Mouse (Mus musculus): ENCODE results near the gene Olfr1040.

DNA sequence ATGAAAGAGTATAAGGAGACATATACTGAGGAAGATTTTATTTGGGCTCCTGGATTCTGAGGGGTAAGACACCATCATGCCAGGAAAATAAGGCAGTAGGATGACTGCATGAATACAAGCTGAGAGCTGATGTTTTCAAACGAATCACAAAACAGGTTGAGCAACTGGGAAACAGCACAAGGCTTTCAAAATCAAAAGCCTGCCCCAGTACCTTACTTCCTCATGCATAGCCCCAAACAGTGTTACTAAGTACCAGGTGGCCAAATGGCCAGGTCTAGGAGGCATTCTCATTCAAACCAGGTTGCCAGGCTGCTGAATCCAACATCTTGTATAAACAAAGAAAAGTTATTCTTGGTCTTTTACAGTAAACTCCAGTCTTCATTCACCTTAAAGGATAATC, 49.3 kb upstream of the Olfr1040 start:
- TF ChIP-seq CTCF (IDR thresholded peaks at IDR 0.05; ENCODE audit: low read depth, low read length) (no peak), POLR2A (IDR thresholded peaks at IDR 0.05; ENCODE audit: extremely low read depth, insufficient read depth, low read length) (no peak)

All from liver, adult 2 months (tissue).